Mouse (Mus musculus) kidney, postnatal 0 days (tissue): ENCODE data around the gene Aspscr1. TPM values are rescaled to one million over a fixed set of nuclear protein-coding genes. Genes with fewer than 3 reads are reported as not detected.

Experiments used
- ATAC-seq: fragments of 200-750 bp; cut with Nextera tagmentation; replicated peaks from 2 replicates; pipeline ENCODE4 v1.8.0; 2017; ENCODE audit warnings: low read depth, moderate number of reproducible peaks, moderate TSS enrichment, moderate library complexity; ENCODE audit not compliant: low FRiP score
- DNase-seq: peaks from one replicate; pipeline ENCODE4 v3.0.0-alpha.2; 2016; ENCODE audit warnings: low spot score
- H3K27ac ChIP-seq: fragments of 300-500 bp; sonication (generic); 2 replicates; pipeline ENCODE4 v1.5.1; 2014; ENCODE audit warnings: mild to moderate bottlenecking
- H3K27me3 ChIP-seq: fragments of 300-500 bp; sonication (generic); 2 replicates; pipeline ENCODE4 v1.6.1; 2014; ENCODE audit warnings: low read length, mixed read lengths; ENCODE audit not compliant: insufficient read depth
- H3K36me3 ChIP-seq: fragments of 300-500 bp; sonication (generic); 2 replicates; pipeline ENCODE4 v1.6.1; 2014; ENCODE audit warnings: low read length, mixed read lengths; ENCODE audit not compliant: insufficient read depth
- H3K4me1 ChIP-seq: fragments of 300-500 bp; sonication (generic); replicated peaks from 2 replicates; pipeline ENCODE4 v1.6.1; 2014; ENCODE audit warnings: antibody characterized with exemption, low read length, mixed read lengths; ENCODE audit not compliant: insufficient read depth
- H3K4me2 ChIP-seq: fragments of 300-500 bp; sonication (generic); 2 replicates; pipeline ENCODE4 v1.6.1; 2014; ENCODE audit warnings: mild to moderate bottlenecking, low read length, moderate library complexity, mixed read lengths
- H3K4me3 ChIP-seq: fragments of 300-500 bp; sonication (generic); replicated peaks from 2 replicates; pipeline ENCODE4 v1.5.1; 2014; ENCODE audit warnings: low read depth, low read length
- H3K9ac ChIP-seq: fragments of 300-500 bp; sonication (generic); 2 replicates; pipeline ENCODE4 v1.6.1; 2014; ENCODE audit warnings: low read depth, low read length
- H3K9me3 ChIP-seq: fragments of 300-500 bp; sonication (generic); replicated peaks from 2 replicates; pipeline ENCODE4 v1.6.1; 2016; ENCODE audit warnings: low read length, inconsistent platforms, mixed read lengths
- CTCF ChIP-seq: IDR thresholded peaks from 2 replicates; pipeline ENCODE4 v1.5.1; 2016; ENCODE audit warnings: antibody characterized with exemption, low read depth, mild to moderate bottlenecking, moderate library complexity
- WGBS: fragments of 180-500 bp; shearing (Covaris S2); extraction: QIAGEN DNeasy Blood & Tissue Kit; methylation state at CpG from one replicate; pipeline ENCODE4 v1.1.7; 2014; 5-methylcytosine and 5-hydroxymethylcytosine counted together
- polyA plus RNA-seq: library from polyadenylated mRNA; unstranded; fragments of >200 nt; fragmentation: Nextera tagmentation; extraction: Ambion mirVana; gene quantifications from 2 replicates; pipeline ENCODE4 v1.2.1, GENCODE M21; 2015

Gene Aspscr1
- polyA plus RNA-seq, 1 experiment from 2014 or later, result 122 TPM

DNA sequence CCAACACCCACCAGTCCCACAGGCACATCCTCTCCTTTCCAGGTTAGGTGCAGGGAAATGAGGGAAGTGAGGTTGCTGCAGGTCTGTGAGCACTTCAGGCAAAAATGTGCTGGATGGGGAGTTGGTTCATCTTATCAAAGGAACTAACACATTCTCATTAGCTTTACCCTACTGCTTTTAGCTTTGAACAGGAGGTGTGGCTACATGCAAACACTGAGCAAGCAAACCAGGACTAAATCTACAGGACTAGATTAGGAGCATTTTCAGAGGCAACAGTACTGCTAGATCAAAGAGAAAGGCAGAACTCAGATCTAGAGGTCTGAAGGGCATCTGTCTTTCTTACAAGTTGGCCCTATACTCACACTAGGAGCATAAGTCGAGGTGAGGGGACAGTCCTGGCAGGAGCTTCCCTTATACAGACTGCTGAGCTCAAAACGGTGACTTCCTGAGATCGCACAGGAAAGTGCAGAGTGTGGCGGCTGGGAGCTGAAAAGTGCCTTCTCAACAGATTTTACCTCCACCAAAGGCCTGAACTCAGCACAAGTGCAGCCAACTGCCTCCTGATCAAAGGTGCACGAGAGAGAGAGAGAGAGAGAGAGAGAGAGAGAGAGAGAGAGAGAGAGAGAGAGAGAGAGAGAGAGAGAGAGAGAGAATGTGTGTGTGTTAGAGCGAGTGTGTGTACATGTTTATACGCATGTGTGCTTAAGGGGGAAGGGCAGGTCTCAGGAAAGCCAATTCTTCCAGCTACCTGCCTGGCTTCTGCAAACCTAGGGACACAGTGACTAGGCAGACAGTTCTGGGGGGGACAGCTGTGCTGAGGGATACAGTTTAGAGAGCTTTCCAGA is 41.7 kb upstream of the Aspscr1 start:
- Histone ChIP-seq H3K4me2 (peak overlapping the region; percentile 96), H3K4me3 (peak overlapping the region; percentile 99; the same call in 1 of the 2 replicates), H3K4me1 (peaks cover 20% of the 10 kb centered on the region), H3K27me3 (no peaks in the 10 kb centered on the region), H3K36me3 (peaks cover 15% of the 10 kb centered on the region), H3K9ac (peak overlapping the region; percentile 86; the same call in 1 of the 2 replicates), H3K9me3 (no peaks in the 10 kb centered on the region), H3K27ac (peak overlapping the region; percentile 95)
- WGBS, result 25% methylated on average over 7 of the region's 7 CpGs
- ATAC-seq, result no peak
- TF ChIP-seq CTCF, result no peak
- DNase-seq, result no peak

GRCm38 (mm10) chr11:120631726-120632448 is 40.9 kb upstream of the Aspscr1 start:
- Histone ChIP-seq H3K36me3 (peaks cover 15% of the 10 kb centered on the region), H3K27me3 (no peaks in the 10 kb centered on the region), H3K4me3 (peak overlapping the region; percentile 99), H3K4me2 (peak overlapping the region; percentile 96), H3K9ac (peak overlapping the region; percentile 86), H3K27ac (peak overlapping the region; percentile 95), H3K4me1 (peaks cover 20% of the 10 kb centered on the region), H3K9me3 (no peaks in the 10 kb centered on the region)
- ATAC-seq, result no peak
- DNase-seq, result no peak
- no peak for TF ChIP-seq CTCF
- WGBS, result 47% methylated on average over 4 of the region's 4 CpGs

DNA sequence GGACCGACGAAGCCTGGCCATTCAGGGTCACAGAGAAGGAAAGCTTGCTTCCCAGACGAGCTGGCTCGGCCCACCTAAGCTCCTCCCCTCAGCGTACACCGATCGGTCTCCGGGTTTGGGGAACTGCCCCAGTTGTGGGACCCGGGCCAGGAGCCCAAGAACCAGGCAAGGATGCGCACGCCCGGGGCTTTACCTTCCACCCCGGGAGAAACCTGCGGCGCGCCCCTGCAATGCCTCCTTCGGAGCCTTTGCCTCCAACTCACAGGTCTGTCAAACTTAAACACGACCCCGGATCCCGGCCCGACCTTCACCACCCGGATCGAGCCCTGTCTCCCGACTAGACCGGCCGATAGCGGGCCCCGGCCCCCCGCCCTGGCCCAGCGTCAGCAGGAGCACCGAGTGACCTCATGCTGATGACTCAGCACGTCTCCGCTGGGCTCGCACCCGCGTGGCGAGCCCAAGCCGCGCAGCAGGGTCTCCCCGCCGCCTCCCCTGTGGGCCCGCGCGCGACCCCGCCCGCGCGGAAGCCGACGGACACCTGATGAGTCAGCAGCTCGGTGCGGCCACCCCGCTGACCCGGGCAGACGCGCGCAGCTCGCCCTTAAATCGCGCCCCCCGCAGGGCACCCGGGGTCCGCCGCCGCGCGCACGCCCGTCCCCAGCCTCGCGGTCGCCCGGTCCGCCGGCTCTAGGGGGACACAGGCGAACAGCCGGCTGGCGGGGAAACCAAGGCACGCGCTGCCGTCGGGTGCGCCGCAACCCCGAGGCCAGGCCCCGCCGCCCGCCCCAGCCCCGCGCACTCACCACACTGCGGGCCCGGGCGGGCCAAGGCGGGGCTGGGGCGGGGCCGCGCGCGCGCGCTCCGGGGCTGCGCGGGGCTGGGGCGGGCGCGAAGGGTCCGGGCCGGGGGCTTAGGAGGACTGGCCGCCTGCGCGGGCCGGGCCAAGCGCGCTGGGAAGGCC is 39.9 kb upstream of the Aspscr1 start:
- Histone ChIP-seq H3K9ac (peak overlapping the region; percentile 86), H3K9me3 (no peaks in the 10 kb centered on the region), H3K27me3 (no peaks in the 10 kb centered on the region), H3K36me3 (peaks cover 8% of the 10 kb centered on the region; the same call in 1 of the 2 replicates), H3K4me2 (peak overlapping the region; percentile 96), H3K4me1 (peaks cover 20% of the 10 kb centered on the region), H3K4me3 (peak overlapping the region; percentile 99), H3K27ac (peak overlapping the region; percentile 95)
- WGBS, result under 1% methylated on average over 105 of the region's 116 CpGs
- peak; percentile 71 for DNase-seq
- ATAC-seq, result peak; percentile 70
- no peak for TF ChIP-seq CTCF

DNA sequence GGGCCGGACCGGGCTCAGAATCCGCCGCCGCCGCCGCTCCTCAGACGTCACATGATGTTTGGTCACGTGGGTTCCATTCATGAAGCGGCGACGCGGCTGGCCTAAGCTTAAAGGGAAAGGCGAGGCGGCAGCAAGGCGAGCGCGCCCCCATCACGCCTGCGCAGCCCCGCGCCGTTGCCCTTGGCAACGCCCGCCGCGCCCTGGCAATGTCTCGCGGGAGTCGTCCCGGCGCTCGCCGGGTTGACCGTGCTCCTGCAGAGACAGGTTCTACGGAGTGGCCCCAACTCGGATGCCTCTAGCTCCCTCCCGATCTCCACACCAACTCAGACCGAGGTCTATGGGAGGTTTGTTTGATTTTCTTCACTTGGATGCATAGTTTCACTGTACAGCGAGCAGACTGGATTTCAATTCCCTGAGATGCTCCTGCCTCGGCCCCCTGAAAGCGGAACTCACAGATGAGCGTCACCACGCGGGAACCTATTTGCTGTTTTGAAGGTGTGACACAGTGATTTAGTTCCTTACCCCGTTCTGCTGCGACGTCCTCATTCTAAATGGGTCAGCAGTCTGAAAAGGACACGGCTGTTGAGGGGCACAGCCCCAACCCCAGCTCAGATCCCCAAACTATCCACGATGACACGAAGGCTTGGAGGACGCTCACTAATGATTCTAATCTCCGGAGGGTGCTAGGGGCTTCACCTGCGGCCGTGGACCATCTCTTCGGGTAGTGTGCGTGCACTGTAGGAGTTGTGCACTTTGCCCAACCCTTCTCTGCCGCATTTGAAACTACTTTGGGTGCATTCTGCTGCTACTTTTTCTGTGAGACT is 39.0 kb upstream of the Aspscr1 start, which contains the start of gene Mafg:
Gene Mafg, minus strand, starts transcription at position 81 of the 824 bp plus-strand sequence.
- Histone ChIP-seq H3K36me3 (peaks cover 5% of the 10 kb centered on the region; the same call in 1 of the 2 replicates), H3K9me3 (no peaks in the 10 kb centered on the region), H3K9ac (peak within 1 kb of the TSS; percentile 86), H3K27me3 (no peaks in the 10 kb centered on the region), H3K4me1 (peaks cover 20% of the 10 kb centered on the region), H3K4me2 (peak within 1 kb of the TSS; percentile 96), H3K27ac (peak within 1 kb of the TSS; percentile 95), H3K4me3 (peak within 1 kb of the TSS; percentile 99)
- TF ChIP-seq CTCF, result no peak
- 14% methylated on average over 58 of the region's 58 CpGs for WGBS
- DNase-seq (peak; percentile 98), ATAC-seq (peak; percentile 81)

GRCm38 (mm10) chr11:120634810-120635209 is 38.0 kb upstream of the Aspscr1 start:
- H3K9ac ChIP-seq, result no peak overlapping the region
- no peak overlapping the region for H3K4me3 ChIP-seq
- H3K36me3 ChIP-seq, result no peaks in the 10 kb centered on the region
- no peak overlapping the region for H3K27ac ChIP-seq
- H3K9me3 ChIP-seq, result no peaks in the 10 kb centered on the region
- TF ChIP-seq CTCF, result no peak
- DNase-seq, result no peak
- no peak overlapping the region for H3K4me2 ChIP-seq
- WGBS, result 82% methylated on average over 5 of the region's 5 CpGs
- H3K4me1 ChIP-seq, result peaks cover 16% of the 10 kb centered on the region
- H3K27me3 ChIP-seq, result no peaks in the 10 kb centered on the region
- no peak for ATAC-seq
